Mouse (Mus musculus): Measurements from ENCODE around the gene Trim67.

GRCm38 (mm10) chr8:124872081-124872480, 79.2 kb downstream of the Trim67 start:
- TF ChIP-seq POLR2A (IDR thresholded peaks at IDR 0.05; ENCODE audit: low read depth, low read length) = no peak
- TF ChIP-seq USF1 (IDR thresholded peaks at IDR 0.05; ENCODE audit: low read depth, low read length) = no peak
- no peak for TF ChIP-seq HCFC1 (IDR thresholded peaks at IDR 0.05; ENCODE audit: low read depth, low read length)
- TF ChIP-seq CTCF (conservative IDR thresholded peaks at IDR 0.05 in 1 of 2, IDR thresholded peaks at IDR 0.05 in 1 of 2; ENCODE audit: low read depth in 2 of 2, low read length in 2 of 2) = no peak
- no peak for TF ChIP-seq TBP (conservative IDR thresholded peaks at IDR 0.05; ENCODE audit: low read depth, low read length)
- TF ChIP-seq GABPA (IDR thresholded peaks at IDR 0.05; ENCODE audit: insufficient replicate concordance, low read depth, low read length) = no peak
- no peak for TF ChIP-seq MXI1 (IDR thresholded peaks at IDR 0.05; ENCODE audit: low read depth, low read length)
- TF ChIP-seq NRF1 (IDR thresholded peaks at IDR 0.05; ENCODE audit: low read depth, low read length) = no peak
- no peak for TF ChIP-seq ZKSCAN1 (IDR thresholded peaks at IDR 0.05; ENCODE audit: borderline replicate concordance, low read depth, low read length)
- no peak for TF ChIP-seq POLR2AphosphoS2 (IDR thresholded peaks at IDR 0.05; ENCODE audit: low read depth, low read length)
